Mouse (Mus musculus) neural tube, embryonic 11.5 days (tissue): ENCODE data around the gene Clps. TPM values are rescaled to one million over a fixed set of nuclear protein-coding genes. Genes with fewer than 3 reads are reported as not detected.

Source experiments
- ATAC-seq: fragments of 200-750 bp; cut with Nextera tagmentation; 2 replicates; pipeline ENCODE4 v1.8.0; 2017; ENCODE audit warnings: moderate number of reproducible peaks, mild to moderate bottlenecking, moderate TSS enrichment, moderate library complexity; ENCODE audit not compliant: insufficient read depth, low FRiP score, low TSS enrichment
- DNase-seq: peaks from one replicate; pipeline ENCODE4 v3.0.0-alpha.2; 2015; ENCODE audit warnings: low spot score
- H3K27ac ChIP-seq: fragments of 300-500 bp; sonication (generic); 2 replicates; pipeline ENCODE4 v1.5.1; 2014; ENCODE audit warnings: low read depth, mild to moderate bottlenecking, low read length
- H3K27me3 ChIP-seq: fragments of 300-500 bp; sonication (generic); 2 replicates; pipeline ENCODE4 v1.6.1; 2014; ENCODE audit warnings: mild to moderate bottlenecking, low read length, mixed read lengths; ENCODE audit not compliant: control insufficient read depth, insufficient read depth
- H3K36me3 ChIP-seq: fragments of 300-500 bp; sonication (generic); 2 replicates; pipeline ENCODE4 v1.6.1; 2014; ENCODE audit warnings: mild to moderate bottlenecking, low read length, moderate library complexity, mixed read lengths; ENCODE audit not compliant: control insufficient read depth, insufficient read depth
- H3K4me1 ChIP-seq: fragments of 300-500 bp; sonication (generic); 2 replicates; pipeline ENCODE4 v1.6.1; 2014; ENCODE audit warnings: low read length, mixed read lengths; ENCODE audit not compliant: control insufficient read depth, insufficient read depth
- H3K4me2 ChIP-seq: fragments of 300-500 bp; sonication (generic); 2 replicates; pipeline ENCODE4 v1.6.1; 2014; ENCODE audit warnings: low read depth, mild to moderate bottlenecking, moderate library complexity
- H3K4me3 ChIP-seq: fragments of 300-500 bp; sonication (generic); 2 replicates; pipeline ENCODE4 v1.5.1; 2014; ENCODE audit warnings: low read depth, low read length
- H3K9ac ChIP-seq: fragments of 300-500 bp; sonication (generic); 2 replicates; pipeline ENCODE4 v1.6.1; 2014; ENCODE audit warnings: mild to moderate bottlenecking, low read length
- H3K9me3 ChIP-seq: fragments of 300-500 bp; sonication (generic); 2 replicates; pipeline ENCODE4 v1.6.1; 2016; ENCODE audit warnings: low read length; ENCODE audit not compliant: control insufficient read depth
- WGBS: fragments of 180-500 bp; shearing (Covaris S2); extraction: QIAGEN DNeasy Blood & Tissue Kit; methylation state at CpG from one replicate; pipeline ENCODE4 v1.1.7; 2014; 5-methylcytosine and 5-hydroxymethylcytosine counted together
- polyA plus RNA-seq: library from polyadenylated mRNA; unstranded; fragments of >200 nt; fragmentation: Nextera tagmentation; extraction: Ambion mirVana; gene quantifications from 2 replicates; pipeline ENCODE4 v1.2.1, GENCODE M21; 2014

Gene Clps
- polyA plus RNA-seq, 1 experiment from 2014 or later, result not detected

- H3K27ac ChIP-seq, result 0 out of 2 replicates have a peak overlapping the region, but pooled peaks have one; percentile 14
- ATAC-seq (peak; percentile 42; the same call in 1 of the 2 replicates), DNase-seq (peak; percentile 67)
- no peaks in the 10 kb centered on the region for H3K9me3 ChIP-seq
- H3K4me1 ChIP-seq, result 0 out of 2 replicates have a peak, but pooled peaks cover 5% of the 10 kb centered on the region
- peak overlapping the region; percentile 37 for H3K4me3 ChIP-seq
- H3K9ac ChIP-seq, result peak overlapping the region; percentile 57
- WGBS, result under 1% methylated on average over 42 of the region's 46 CpGs
- H3K36me3 ChIP-seq, result no peaks in the 10 kb centered on the region
- peaks cover 18% of the 10 kb centered on the region for H3K27me3 ChIP-seq
- peak overlapping the region; percentile 67 for H3K4me2 ChIP-seq
Measured at GRCm38 (mm10) chr17:28517956-28518614, 42.5 kb downstream of the Clps start.

- H3K4me1 ChIP-seq, result 0 out of 2 replicates have a peak, but pooled peaks cover 5% of the 10 kb centered on the region
- no peaks in the 10 kb centered on the region for H3K9me3 ChIP-seq
Measured at GRCm38 (mm10) chr17:28517441-28517955, 43.1 kb downstream of the Clps start, which contains the start of gene Fkbp5. Gene Fkbp5, minus strand, starts transcription at chr17:28517527.

GRCm38 (mm10) chr17:28516881-28517280, 43.7 kb downstream of the Clps start:
- no peaks in the 10 kb centered on the region for H3K9me3 ChIP-seq
- peaks cover 18% of the 10 kb centered on the region for H3K27me3 ChIP-seq
- no peak overlapping the region for H3K9ac ChIP-seq
- ATAC-seq (no peak), DNase-seq (no peak)
- no peaks in the 10 kb centered on the region for H3K36me3 ChIP-seq
- no peak overlapping the region for H3K27ac ChIP-seq
- H3K4me1 ChIP-seq, result 0 out of 2 replicates have a peak, but pooled peaks cover 5% of the 10 kb centered on the region
- WGBS, result 76% methylated on average over 4 of the region's 4 CpGs
- no peak overlapping the region for H3K4me3 ChIP-seq
- no peak overlapping the region for H3K4me2 ChIP-seq

More at GRCm38 (mm10) chr17:28517441-28517955, 43.1 kb downstream of the Clps start, which contains the start of gene Fkbp5:
- DNase-seq, result peak; percentile 48
- WGBS, result 4% methylated on average over 16 of the region's 16 CpGs
- peak within 1 kb of the TSS; percentile 67 for H3K4me2 ChIP-seq
- H3K27me3 ChIP-seq, result peaks cover 18% of the 10 kb centered on the region
- peak within 1 kb of the TSS; percentile 37 for H3K4me3 ChIP-seq
- 0 out of 2 replicates have a peak within 1 kb of the TSS, but pooled peaks have one; percentile 14 for H3K27ac ChIP-seq
- H3K9ac ChIP-seq, result peak within 1 kb of the TSS; percentile 57
- ATAC-seq, result 0 out of 2 replicates have a peak, but pooled peaks have one; percentile 24
- H3K36me3 ChIP-seq, result no peaks in the 10 kb centered on the region

GRCm38 (mm10) chr17:28515431-28516341, 44.9 kb downstream of the Clps start:
- DNase-seq (no peak), ATAC-seq (no peak)
- no peaks in the 10 kb centered on the region for H3K36me3 ChIP-seq
- H3K9ac ChIP-seq, result no peak overlapping the region
- H3K4me1 ChIP-seq, result peaks cover 13% of the 10 kb centered on the region
- no peaks in the 10 kb centered on the region for H3K9me3 ChIP-seq
- no peak overlapping the region for H3K4me2 ChIP-seq
- H3K27me3 ChIP-seq, result peaks cover 16% of the 10 kb centered on the region
- H3K4me3 ChIP-seq, result no peak overlapping the region
- no peak overlapping the region for H3K27ac ChIP-seq
- 63% methylated on average over 10 of the region's 10 CpGs for WGBS

- ATAC-seq (no peak), DNase-seq (no peak)
- no peaks in the 10 kb centered on the region for H3K36me3 ChIP-seq
- H3K9me3 ChIP-seq, result no peaks in the 10 kb centered on the region
- H3K4me2 ChIP-seq, result no peak overlapping the region
- H3K27ac ChIP-seq, result no peak overlapping the region
- H3K4me1 ChIP-seq, result peaks cover 16% of the 10 kb centered on the region
- H3K9ac ChIP-seq, result no peak overlapping the region
- H3K27me3 ChIP-seq, result peaks cover 16% of the 10 kb centered on the region
- WGBS, result 63% methylated on average over 5 of the region's 5 CpGs
- no peak overlapping the region for H3K4me3 ChIP-seq
Measured at GRCm38 (mm10) chr17:28514555-28514954, 46.0 kb downstream of the Clps start.

GRCm38 (mm10) chr17:28513844-28514243, 46.7 kb downstream of the Clps start:
- peaks cover 10% of the 10 kb centered on the region for H3K27me3 ChIP-seq
- no peaks in the 10 kb centered on the region for H3K36me3 ChIP-seq
- H3K27ac ChIP-seq, result no peak overlapping the region
- peaks cover 16% of the 10 kb centered on the region for H3K4me1 ChIP-seq
- no peak overlapping the region for H3K4me3 ChIP-seq
- H3K9me3 ChIP-seq, result no peaks in the 10 kb centered on the region
- H3K4me2 ChIP-seq, result no peak overlapping the region
- 59% methylated on average over 7 of the region's 7 CpGs for WGBS
- H3K9ac ChIP-seq, result no peak overlapping the region
- ATAC-seq (no peak), DNase-seq (no peak)

GRCm38 (mm10) chr17:28513337-28513736, 47.2 kb downstream of the Clps start:
- no peaks in the 10 kb centered on the region for H3K9me3 ChIP-seq
- H3K27me3 ChIP-seq, result peaks cover 7% of the 10 kb centered on the region; the same call in 1 of the 2 replicates
- H3K36me3 ChIP-seq, result no peaks in the 10 kb centered on the region
- 72% methylated on average over 1 of the region's 1 CpGs for WGBS
- no peak overlapping the region for H3K4me2 ChIP-seq
- H3K9ac ChIP-seq, result no peak overlapping the region
- DNase-seq, result no peak
- no peak overlapping the region for H3K4me3 ChIP-seq
- no peak for ATAC-seq
- H3K27ac ChIP-seq, result no peak overlapping the region
- H3K4me1 ChIP-seq, result peaks cover 12% of the 10 kb centered on the region

- no peaks in the 10 kb centered on the region for H3K9me3 ChIP-seq
- peaks cover 10% of the 10 kb centered on the region for H3K4me1 ChIP-seq
- H3K27me3 ChIP-seq, result 0 out of 2 replicates have a peak, but pooled peaks cover 5% of the 10 kb centered on the region
- no peak overlapping the region for H3K4me2 ChIP-seq
- ATAC-seq, result no peak
- H3K4me3 ChIP-seq, result no peak overlapping the region
- DNase-seq, result no peak
- WGBS, result 36% methylated on average over 6 of the region's 6 CpGs
- no peaks in the 10 kb centered on the region for H3K36me3 ChIP-seq
- H3K9ac ChIP-seq, result no peak overlapping the region
- no peak overlapping the region for H3K27ac ChIP-seq
Measured at GRCm38 (mm10) chr17:28512696-28513095, 47.9 kb downstream of the Clps start.
